Mouse (Mus musculus) cortical plate, adult 2 months (tissue): ENCODE measurements around the gene Aqp7.

Experiments used
- CTCF ChIP-seq: fragments of 200-500 bp; IDR thresholded peaks from 2 replicates; pipeline ENCODE4 v1.5.1; 2011; ENCODE audit warnings: mild to moderate bottlenecking, control low read depth, low read length; ENCODE audit not compliant: insufficient read depth; ENCODE audit errors: extremely low read depth
- POLR2A ChIP-seq: fragments of 200-500 bp; IDR thresholded peaks from 2 replicates; pipeline ENCODE4 v1.6.1; 2011; ENCODE audit warnings: mild to moderate bottlenecking, low read length, control low read depth; ENCODE audit not compliant: insufficient read depth; ENCODE audit errors: extremely low read depth

- TF ChIP-seq CTCF, result no peak
- TF ChIP-seq POLR2A, result no peak
Measured at GRCm38 (mm10) chr4:41056742-41057332, 8.9 kb upstream of the Aqp7 start.
